Mouse (Mus musculus) thymus, postnatal 14 days (tissue): ENCODE results near the gene Micu2.

ENCODE experiments used
- DNase-seq: peaks from one replicate; pipeline ENCODE4 v3.0.0; 2021

The Micu2 gene

GRCm38 (mm10) chr14:57890011-57890842, 108.8 kb downstream of the Micu2 start, which contains the start of gene Zdhhc20:
Gene Zdhhc20 (minus strand): TSS chr14:57890276.
- DNase-seq = peak; percentile 98

- DNase-seq = peak; percentile 73
Measured at GRCm38 (mm10) chr14:57889541-57890010, 109.5 kb downstream of the Micu2 start.

GRCm38 (mm10) chr14:57887171-57887570, 111.9 kb downstream of the Micu2 start:
- no peak for DNase-seq

- no peak for DNase-seq
Measured at GRCm38 (mm10) chr14:57886032-57886431, 113.0 kb downstream of the Micu2 start.

GRCm38 (mm10) chr14:57883341-57883740, 115.7 kb downstream of the Micu2 start:
- no peak for DNase-seq

- DNase-seq = no peak
Measured at GRCm38 (mm10) chr14:57882720-57883119, 116.3 kb downstream of the Micu2 start.

- no peak for DNase-seq
Measured at GRCm38 (mm10) chr14:57881793-57882192, 117.3 kb downstream of the Micu2 start.

GRCm38 (mm10) chr14:57881074-57881473, 118.0 kb downstream of the Micu2 start:
- no peak for DNase-seq

- DNase-seq = no peak
Measured at GRCm38 (mm10) chr14:57877921-57878320, 121.1 kb downstream of the Micu2 start.

GRCm38 (mm10) chr14:57866676-57867276, 132.3 kb downstream of the Micu2 start:
- no peak for DNase-seq
